Mouse (Mus musculus) CH12.LX (cell line): ENCODE measurements at regions not wholly inside any gene's neighbourhood (a gene's known extent, or its start where the extent isn't known, plus 50 kb on each side); places are given as distances from the start of the nearest gene placed in this dataset.
"Not testable (repeated sequence)": the region's sequence is repeated elsewhere in the genome, so short reads cannot be mapped to it uniquely, and the experiment has no call there.

Experiments used
- DNase-seq: peaks from one replicate; pipeline ENCODE4 v3.0.0-alpha.2; 2013; ENCODE audit errors: extremely low read depth
- H3K27ac ChIP-seq: 2 replicates; pipeline ENCODE4 v1.5.1; 2012; ENCODE audit warnings: low read depth, mild to moderate bottlenecking, control low read depth, moderate library complexity; ENCODE audit not compliant: insufficient read depth
- H3K27me3 ChIP-seq: replicated peaks from 2 replicates; pipeline ENCODE3; 2012; ENCODE audit warnings: inconsistent platforms
- H3K36me3 ChIP-seq, 2 experiments: replicated peaks in 1 of 2; 2 replicates each; pipeline versions ENCODE3 to v1.6.1; 2012; ENCODE audit warnings: inconsistent platforms in 1 of 2, low read length in 1 of 2, mild to moderate bottlenecking in 1 of 2, mixed read lengths in 1 of 2, moderate library complexity in 1 of 2; ENCODE audit not compliant: control insufficient read depth in 1 of 2, insufficient read depth in 1 of 2
- H3K4me1 ChIP-seq, 2 experiments: 2 replicates each; pipeline ENCODE4 v1.6.1; 2012; ENCODE audit warnings: inconsistent platforms in 1 of 2, moderate library complexity in 1 of 2; ENCODE audit not compliant: insufficient read depth in 2 of 2, control insufficient read depth in 1 of 2
- H3K4me2 ChIP-seq: 2 replicates; pipeline ENCODE4 v1.6.1; 2012; ENCODE audit warnings: low read depth, mild to moderate bottlenecking, control low read depth; ENCODE audit not compliant: poor library complexity, insufficient read depth, severe bottlenecking
- H3K4me3 ChIP-seq, 3 experiments: fragments of 150-350 bp in 1 of 3; sonication (generic) in 1 of 3; replicated peaks in 1 of 3; 2 replicates each; pipeline versions ENCODE3 to v1.5.1; 2011 to 2012; ENCODE audit warnings: low read depth in 2 of 3, low read length in 2 of 3, mild to moderate bottlenecking in 2 of 3, moderate library complexity in 2 of 3, control low read depth in 1 of 3, improper control_type of control experiment in 1 of 3, inconsistent platforms in 1 of 3, mixed read lengths in 1 of 3; ENCODE audit not compliant: poor library complexity in 1 of 3
- H3K79me2 ChIP-seq: replicated peaks from 2 replicates; pipeline ENCODE4 v1.6.1; 2012; ENCODE audit warnings: mild to moderate bottlenecking, moderate library complexity; ENCODE audit not compliant: control insufficient read depth, poor library complexity, insufficient read depth, severe bottlenecking; ENCODE audit errors: extremely low read depth
- H3K9ac ChIP-seq: 2 replicates; pipeline ENCODE4 v1.6.1; 2012; ENCODE audit warnings: low read depth, mild to moderate bottlenecking, control low read depth, moderate library complexity; ENCODE audit not compliant: insufficient read depth
- H3K9me3 ChIP-seq: replicated peaks from 2 replicates; pipeline ENCODE3; 2012; ENCODE audit warnings: low read length, inconsistent platforms, mixed read lengths
- BHLHE40 ChIP-seq: IDR thresholded peaks from 2 replicates; pipeline ENCODE4 v1.6.1; 2011; ENCODE audit warnings: mild to moderate bottlenecking, low read depth, low read length, improper control_type of control experiment
- CTCF ChIP-seq, 2 experiments: IDR thresholded peaks in 1 of 2; conservative IDR thresholded peaks in 1 of 2; 2 replicates each; pipeline ENCODE4 v1.5.1; 2011 to 2012; ENCODE audit warnings: low read depth in 2 of 2, low read length in 2 of 2, improper control_type of control experiment in 1 of 2, inconsistent platforms in 1 of 2, mild to moderate bottlenecking in 1 of 2, moderate library complexity in 1 of 2
- GABPA ChIP-seq: IDR thresholded peaks from 2 replicates; pipeline ENCODE4 v1.6.1; 2012; ENCODE audit warnings: low read depth, low read length, improper control_type of control experiment, inconsistent platforms; ENCODE audit not compliant: insufficient replicate concordance
- HCFC1 ChIP-seq: IDR thresholded peaks from 2 replicates; pipeline ENCODE4 v1.6.1; 2012; ENCODE audit warnings: low read depth, mild to moderate bottlenecking, inconsistent platforms, low read length, improper control_type of control experiment
- IRF4 ChIP-seq: IDR thresholded peaks from 2 replicates; pipeline ENCODE4 v1.6.1; 2014; ENCODE audit warnings: low read depth, mild to moderate bottlenecking, inconsistent platforms, low read length, improper control_type of control experiment
- JUN ChIP-seq: IDR thresholded peaks from 2 replicates; pipeline ENCODE4 v1.6.1; 2011; ENCODE audit warnings: low read depth, mild to moderate bottlenecking, low read length, improper control_type of control experiment, moderate library complexity; ENCODE audit not compliant: insufficient read depth
- JUND ChIP-seq: conservative IDR thresholded peaks from 2 replicates; pipeline ENCODE4 v1.6.1; 2011; ENCODE audit warnings: low read depth, low read length, improper control_type of control experiment
- MAFK ChIP-seq: IDR thresholded peaks from 2 replicates; pipeline ENCODE4 v1.6.1; 2011; ENCODE audit warnings: low read length, improper control_type of control experiment; ENCODE audit not compliant: insufficient replicate concordance
- MEF2A ChIP-seq: IDR thresholded peaks from 2 replicates; pipeline ENCODE4 v1.6.1; 2014; ENCODE audit warnings: low read depth, mild to moderate bottlenecking, inconsistent platforms, low read length, improper control_type of control experiment, borderline replicate concordance
- MXI1 ChIP-seq: IDR thresholded peaks from 2 replicates; pipeline ENCODE4 v1.6.1; 2011; ENCODE audit warnings: mild to moderate bottlenecking, low read depth, low read length, improper control_type of control experiment
- NRF1 ChIP-seq: IDR thresholded peaks from 2 replicates; pipeline ENCODE4 v1.6.1; 2014; ENCODE audit warnings: low read depth, mild to moderate bottlenecking, inconsistent platforms, low read length, improper control_type of control experiment, moderate library complexity
- POLR2AphosphoS2 ChIP-seq: IDR thresholded peaks from 2 replicates; pipeline ENCODE4 v1.6.1; 2011; ENCODE audit warnings: low read depth, low read length, improper control_type of control experiment
- RAD21 ChIP-seq: IDR thresholded peaks from 2 replicates; pipeline ENCODE4 v1.6.1; 2011; ENCODE audit warnings: low read depth, mild to moderate bottlenecking, low read length, improper control_type of control experiment, moderate library complexity
- RCOR1 ChIP-seq: conservative IDR thresholded peaks from 2 replicates; pipeline ENCODE4 v1.6.1; 2012; ENCODE audit warnings: low read depth, mild to moderate bottlenecking, inconsistent platforms, low read length, improper control_type of control experiment
- SMC3 ChIP-seq: IDR thresholded peaks from 2 replicates; pipeline ENCODE4 v1.6.1; 2011; ENCODE audit warnings: low read depth, low read length, improper control_type of control experiment
- TBP ChIP-seq: conservative IDR thresholded peaks from 2 replicates; pipeline ENCODE4 v1.6.1; 2011; ENCODE audit warnings: low read depth, low read length, improper control_type of control experiment
- TCF12 ChIP-seq: IDR thresholded peaks from 2 replicates; pipeline ENCODE4 v1.6.1; 2014; ENCODE audit warnings: low read depth, mild to moderate bottlenecking, inconsistent platforms, low read length, improper control_type of control experiment
- USF1 ChIP-seq: IDR thresholded peaks from 2 replicates; pipeline ENCODE4 v1.6.1; 2014; ENCODE audit warnings: low read depth, mild to moderate bottlenecking, inconsistent platforms, low read length, improper control_type of control experiment
- ZKSCAN1 ChIP-seq: IDR thresholded peaks from 2 replicates; pipeline ENCODE4 v1.6.1; 2012; ENCODE audit warnings: low read depth, inconsistent platforms, low read length, improper control_type of control experiment, borderline replicate concordance
- ZMIZ1 ChIP-seq: IDR thresholded peaks from 2 replicates; pipeline ENCODE4 v1.6.1; 2012; ENCODE audit warnings: low read depth, mild to moderate bottlenecking, inconsistent platforms, low read length, improper control_type of control experiment
- ZNF384 ChIP-seq: IDR thresholded peaks from 2 replicates; pipeline ENCODE4 v1.6.1; 2012; ENCODE audit warnings: low read depth, low read length, improper control_type of control experiment, inconsistent platforms
- dilution Hi-C: fragments of 300-500 bp; cut with MboI; formaldehyde crosslinking; loops from 2 replicates; pipeline ENCODE4 v1.14.3; 2020; ENCODE audit warnings: low sequenced_read_pairs; ENCODE audit not compliant: extremely low pct_unique_long_range_greater_than_20kb, extremely low pct_ligation_motif_present
- in situ Hi-C: fragments of 300-500 bp; cut with MboI; formaldehyde crosslinking; loops from 3 replicates; pipeline ENCODE4 v1.14.3; 2019; ENCODE audit warnings: low sequenced_read_pairs, low pct_ligation_motif_present, low pct_unique_long_range_greater_than_20kb, mixed read lengths

DNA sequence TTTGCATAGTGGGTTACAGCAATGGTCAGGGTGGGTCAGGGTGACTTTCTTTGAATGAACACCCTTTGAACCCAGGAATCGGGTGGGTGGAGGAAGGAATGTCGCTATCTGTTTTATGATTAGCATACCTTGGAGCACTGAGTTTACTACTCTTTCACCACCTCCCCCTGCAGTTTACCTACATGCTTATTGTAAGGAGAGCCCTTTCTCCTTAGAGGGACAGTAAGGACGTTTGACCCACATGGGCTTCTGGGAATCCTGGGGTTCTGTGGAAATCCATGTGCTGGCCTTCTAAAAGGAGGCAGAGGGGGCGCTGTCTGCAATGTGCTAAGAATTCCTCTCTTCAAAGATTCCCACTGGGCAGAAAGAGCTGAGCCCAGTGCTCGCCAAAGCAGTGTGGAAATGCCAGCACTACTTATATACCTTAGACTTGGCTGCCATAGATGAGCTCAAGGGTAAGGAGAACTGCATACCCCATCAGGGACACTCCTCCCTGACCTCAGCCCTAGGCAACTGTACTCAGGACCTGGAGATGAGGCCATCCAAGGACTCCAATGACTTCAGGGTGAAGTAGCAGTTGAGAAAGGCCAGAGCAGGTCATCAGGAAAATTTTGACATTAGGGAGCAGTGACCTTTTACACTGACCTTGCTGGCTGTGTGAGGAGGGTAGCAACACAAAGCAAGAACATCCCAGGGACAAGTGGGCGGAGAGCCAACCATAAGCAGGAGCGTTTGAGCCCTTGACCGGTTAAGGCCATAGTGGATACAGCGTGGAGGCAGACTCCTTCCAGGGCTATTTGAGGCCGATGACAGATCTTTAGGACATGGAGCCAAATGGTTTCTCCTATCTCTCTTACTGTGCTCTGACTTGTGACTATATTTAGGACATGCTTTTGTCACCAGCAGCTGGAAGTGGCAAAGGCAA is 133.2 kb downstream of the Tcp10c start:
- dilution Hi-C loops (no loop called here), in situ Hi-C loops (no loop called here)
- no peak overlapping the region for H3K27ac ChIP-seq

DNA sequence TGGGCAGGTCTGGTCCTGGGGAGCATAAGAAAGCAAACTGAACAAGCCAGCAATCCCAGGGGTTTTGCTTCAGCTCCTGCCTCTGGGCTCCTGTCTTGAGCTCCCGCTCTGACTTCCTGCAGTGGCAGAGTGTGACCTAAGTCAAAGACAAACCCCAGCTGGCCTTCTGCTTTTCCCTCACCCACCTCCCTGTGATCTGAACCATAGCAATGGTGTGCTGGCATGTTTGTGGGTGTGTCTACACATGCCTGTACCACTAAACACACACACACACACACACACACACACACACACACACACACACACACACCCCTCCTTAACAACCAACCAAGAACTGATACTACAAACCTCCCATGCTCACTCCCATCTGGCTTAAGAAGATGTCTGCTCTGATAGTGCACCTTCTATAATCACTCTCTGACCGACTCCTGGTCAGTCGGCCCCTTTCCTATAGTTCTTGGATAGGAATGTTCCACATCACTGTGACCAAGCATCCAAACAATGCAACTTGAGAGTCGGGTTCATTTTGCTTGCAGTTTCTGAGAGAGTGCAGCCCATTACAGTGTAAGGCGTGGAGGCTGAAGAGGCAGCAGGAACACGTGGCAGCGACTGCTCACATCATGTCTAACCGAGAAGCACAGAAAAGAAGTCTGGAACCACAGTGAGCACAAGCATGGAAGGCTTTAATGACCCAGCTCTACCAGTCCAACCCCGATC is 134.4 kb downstream of the Tcp10c start:
- Histone ChIP-seq H3K27me3 (no peaks in the 10 kb centered on the region), H3K4me2 (no peak overlapping the region), H3K4me3 (no peak overlapping the region), H3K4me1 (peaks cover 16 to 35% of the 10 kb centered on the region in 2 experiments), H3K9ac (no peak overlapping the region), H3K36me3 (no peaks in the 10 kb centered on the region), H3K9me3 (no peaks in the 10 kb centered on the region), H3K27ac (no peak overlapping the region), H3K79me2 (no peaks in the 10 kb centered on the region)
- TF ChIP-seq MEF2A: no peak
- TF ChIP-seq ZMIZ1: no peak
- TF ChIP-seq BHLHE40: no peak
- no peak for TF ChIP-seq ZNF384
- TF ChIP-seq RCOR1: no peak
- TF ChIP-seq USF1: no peak
- no peak for TF ChIP-seq JUND
- TF ChIP-seq JUN: no peak
- TF ChIP-seq SMC3: no peak
- TF ChIP-seq TCF12: no peak
- in situ Hi-C loops: no loop called here
- DNase-seq: no peak
- dilution Hi-C loops: no loop called here

More for the DNA sequence above, 133.2 kb downstream of the Tcp10c start:
- Histone ChIP-seq H3K27me3 (no peaks in the 10 kb centered on the region), H3K9me3 (no peaks in the 10 kb centered on the region), H3K4me3 (no peak overlapping the region), H3K4me2 (no peak overlapping the region), H3K4me1 (peaks cover 13 to 33% of the 10 kb centered on the region in 2 experiments), H3K9ac (no peak overlapping the region), H3K36me3 (no peaks in the 10 kb centered on the region), H3K79me2 (no peaks in the 10 kb centered on the region)
- TF ChIP-seq GABPA: no peak
- TF ChIP-seq USF1: no peak
- no peak for TF ChIP-seq RAD21
- TF ChIP-seq ZKSCAN1: no peak
- no peak for TF ChIP-seq ZNF384
- no peak for TF ChIP-seq HCFC1
- no peak for TF ChIP-seq TBP
- TF ChIP-seq MXI1: no peak
- TF ChIP-seq POLR2AphosphoS2: no peak
- no peak for TF ChIP-seq IRF4
- no peak for TF ChIP-seq NRF1
- TF ChIP-seq CTCF (conservative IDR thresholded peaks at IDR 0.05 in 1 of 2, IDR thresholded peaks at IDR 0.05 in 1 of 2; ENCODE audit: low read depth in 2 of 2, low read length in 2 of 2): no peak
- no peak for TF ChIP-seq MAFK
- no peak for TF ChIP-seq BHLHE40
- no peak for DNase-seq

DNA sequence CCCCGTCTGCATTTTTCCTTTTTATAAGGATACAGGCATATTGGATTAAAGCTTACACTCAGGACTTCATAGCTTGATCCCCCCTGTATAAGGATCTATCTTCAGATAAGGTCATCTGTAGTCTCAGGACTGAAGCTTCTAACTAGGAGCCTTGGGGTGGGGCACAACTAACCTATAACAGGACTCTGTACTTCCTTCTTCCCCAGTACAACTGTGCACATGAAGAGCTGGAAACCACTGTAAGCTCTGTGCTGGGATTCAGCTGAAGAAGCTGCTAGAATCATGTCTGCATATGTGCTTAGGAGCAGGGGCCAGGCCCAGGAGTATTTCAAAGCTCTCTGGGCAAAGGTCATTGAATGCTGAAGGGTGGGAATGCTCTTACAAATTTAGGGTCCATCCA is 137.9 kb downstream of the Tcp10c start:
- in situ Hi-C loops, H3K79me2 ChIP-seq, DNase-seq, H3K4me2 ChIP-seq, H3K9ac ChIP-seq, H3K36me3 ChIP-seq, H3K4me3 ChIP-seq, H3K9me3 ChIP-seq, H3K27ac ChIP-seq, H3K27me3 ChIP-seq, dilution Hi-C loops: not testable (repeated sequence)
- peaks cover 16 to 39% of the 10 kb centered on the region in 2 experiments for H3K4me1 ChIP-seq
